Mouse (Mus musculus) urinary bladder, postnatal 36 days (tissue): ENCODE data around the gene Ppid.

Experiments used
- DNase-seq, 2 experiments: peaks; one replicate each; pipeline ENCODE4 v3.0.0; 2022; ENCODE audit warnings: low spot score in 2 of 2, mixed read lengths in 1 of 2

The Ppid gene

GRCm38 (mm10) chr3:79590863-79591792, at the start of gene Ppid:
TSS of gene Ppid (plus strand) at chr3:79591342.
- DNase-seq: peak; percentile 57 to 80

GRCm38 (mm10) chr3:79542585-79542984, 48.6 kb upstream of the Ppid start:
- DNase-seq: peak in 1 of 2 experiments; percentile 38

GRCm38 (mm10) chr3:79548681-79549437, 42.3 kb upstream of the Ppid start:
- no peak for DNase-seq

- DNase-seq: no peak
These were observed 41.3 kb upstream of the Ppid start for GRCm38 (mm10) chr3:79549751-79550393.

GRCm38 (mm10) chr3:79551826-79552552, 39.2 kb upstream of the Ppid start:
- no peak for DNase-seq

- no peak for DNase-seq
These were observed 37.4 kb upstream of the Ppid start for GRCm38 (mm10) chr3:79553779-79554178.

- no peak for DNase-seq
These were observed 36.1 kb upstream of the Ppid start for GRCm38 (mm10) chr3:79555061-79555460.

GRCm38 (mm10) chr3:79559021-79559772, 31.9 kb upstream of the Ppid start:
- peak; percentile 39 to 58 for DNase-seq

- DNase-seq: no peak
These were observed 31.4 kb upstream of the Ppid start for GRCm38 (mm10) chr3:79559773-79560045.

GRCm38 (mm10) chr3:79560555-79560954, 30.6 kb upstream of the Ppid start:
- DNase-seq: no peak

GRCm38 (mm10) chr3:79561784-79562715, 29.1 kb upstream of the Ppid start:
- DNase-seq: no peak

GRCm38 (mm10) chr3:79563511-79563910, 27.6 kb upstream of the Ppid start:
- no peak for DNase-seq

- no peak for DNase-seq
These were observed 26.1 kb upstream of the Ppid start for GRCm38 (mm10) chr3:79564875-79565606.

- DNase-seq: peak in 1 of 2 experiments; percentile 27
These were observed 24.1 kb upstream of the Ppid start for GRCm38 (mm10) chr3:79566716-79567691.

GRCm38 (mm10) chr3:79567703-79568362, 23.3 kb upstream of the Ppid start, which contains the start of gene Fnip2:
TSS of gene Fnip2 (minus strand) at chr3:79567796.
- DNase-seq: peak; percentile 77 to 88

- DNase-seq: no peak
These were observed 22.4 kb upstream of the Ppid start for GRCm38 (mm10) chr3:79568629-79569350.

- DNase-seq: no peak
These were observed 21.8 kb upstream of the Ppid start for GRCm38 (mm10) chr3:79569351-79569681.
